Mouse (Mus musculus): ENCODE measurements around the gene Rnpepl1. TPM values are rescaled to one million over a fixed set of nuclear protein-coding genes. Genes with fewer than 3 reads are reported as not detected.

Gene Rnpepl1
- polyA plus RNA-seq, 1 experiment from 2014 or later = 20.1 TPM

DNA sequence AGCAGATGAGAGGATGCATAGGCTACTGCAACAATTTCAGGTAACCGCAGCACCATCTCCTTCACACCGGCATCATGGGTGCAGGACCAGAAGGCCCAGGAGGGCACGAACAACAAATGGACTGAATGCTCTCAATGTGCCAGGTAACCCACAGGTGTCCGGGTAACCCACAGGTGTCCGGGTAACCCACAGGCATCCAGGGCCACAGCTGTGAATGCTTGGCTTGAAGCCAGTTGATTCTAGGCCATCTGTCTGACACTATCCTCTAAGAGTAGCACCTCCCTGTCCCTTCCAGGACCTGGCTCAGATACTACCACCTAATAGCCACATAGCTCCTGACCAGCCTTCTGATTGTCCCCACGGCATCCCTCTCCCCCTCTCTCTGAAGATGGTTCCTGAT is 28.6 kb upstream of the Rnpepl1 start:
- Histone ChIP-seq H3K4me3 (no peak overlapping the region), H3K36me3 (no peaks in the 10 kb centered on the region), H3K9me3 (replicated peaks) (no peaks in the 10 kb centered on the region), H3K27ac (replicated peaks) (no peak overlapping the region), H3K4me1 (no peaks in the 10 kb centered on the region), H3K27me3 (ENCODE audit: low read depth, poor library complexity, severe bottlenecking) (no peaks in the 10 kb centered on the region)
- 91% methylated on average over 6 of the region's 6 CpGs for WGBS
- no peak for DNase-seq (ENCODE audit: low spot score)

DNA sequence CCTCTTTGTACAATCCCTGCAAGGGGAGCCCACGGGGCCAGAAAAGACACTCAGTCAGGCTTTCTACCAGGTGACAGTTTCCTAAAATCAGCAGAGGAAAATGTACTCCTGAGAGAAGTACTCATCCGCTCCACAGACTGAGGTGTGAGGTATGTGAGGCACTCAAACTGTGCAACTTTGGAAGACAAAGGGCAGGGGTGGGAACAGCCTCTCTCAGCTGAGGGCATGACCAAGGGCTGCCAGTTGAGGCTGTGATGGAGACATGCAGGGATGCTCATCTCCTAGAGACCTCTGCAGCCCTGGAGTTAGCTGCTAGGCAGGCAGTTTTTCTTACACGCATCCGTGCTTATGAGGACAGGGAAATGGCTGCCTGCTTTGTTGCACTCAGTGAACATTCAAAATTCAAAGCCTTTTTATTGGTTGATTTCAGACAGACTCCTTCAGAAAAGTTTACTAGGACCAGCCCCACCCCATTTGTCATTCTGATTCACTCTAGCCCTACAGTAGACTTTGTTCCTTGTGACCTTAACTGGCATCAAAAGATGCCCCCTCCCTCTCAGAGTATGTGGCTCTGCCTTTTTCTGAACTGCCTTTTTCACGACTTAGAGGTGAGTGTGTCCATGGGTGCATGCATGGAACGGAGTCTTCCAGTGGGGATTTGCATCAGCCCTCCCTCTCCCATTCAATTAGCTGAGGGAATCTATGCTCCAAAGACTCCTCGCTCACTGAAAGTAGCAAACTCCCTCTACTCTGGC is 21.5 kb upstream of the Rnpepl1 start:
- Histone ChIP-seq H3K4me3 (no peak overlapping the region), H3K36me3 (no peaks in the 10 kb centered on the region), H3K27ac (replicated peaks) (no peak overlapping the region; the same call in 1 of the 2 replicates), H3K4me1 (no peaks in the 10 kb centered on the region), H3K27me3 (ENCODE audit: low read depth, poor library complexity, severe bottlenecking) (no peaks in the 10 kb centered on the region), H3K9me3 (replicated peaks) (no peaks in the 10 kb centered on the region)
- WGBS = 73% methylated on average over 7 of the region's 7 CpGs
- DNase-seq (ENCODE audit: low spot score) = no peak

DNA sequence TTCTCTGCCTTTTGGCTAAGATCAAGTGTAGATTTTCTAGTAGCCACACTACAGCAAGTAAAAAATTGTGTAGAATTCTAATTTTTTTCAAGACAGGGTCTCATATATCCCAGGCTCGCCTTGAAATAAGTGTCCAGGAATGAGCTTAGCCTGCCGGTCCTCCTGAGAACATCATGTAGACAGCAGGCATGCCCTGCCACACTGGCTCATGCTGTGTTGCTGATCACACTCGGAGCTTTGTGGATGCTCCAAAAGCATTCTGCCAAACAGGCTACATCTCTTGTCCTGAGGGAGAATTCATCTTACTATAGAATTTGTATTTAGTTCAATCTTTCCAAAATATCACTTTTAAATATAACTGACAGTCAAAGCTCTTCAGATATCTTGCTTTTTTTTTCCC is 17.8 kb upstream of the Rnpepl1 start:
- H3K27ac ChIP-seq (replicated peaks) = no peak overlapping the region
- H3K9me3 ChIP-seq (replicated peaks) = no peaks in the 10 kb centered on the region
- H3K4me1 ChIP-seq = no peaks in the 10 kb centered on the region
- H3K36me3 ChIP-seq = no peaks in the 10 kb centered on the region
- no peak for DNase-seq (ENCODE audit: low spot score)
- peaks cover 5% of the 10 kb centered on the region; the same call in 1 of the 2 replicates for H3K27me3 ChIP-seq (ENCODE audit: low read depth, poor library complexity, severe bottlenecking)
- H3K4me3 ChIP-seq = no peak overlapping the region
- 70% methylated on average over 3 of the region's 3 CpGs for WGBS

DNA sequence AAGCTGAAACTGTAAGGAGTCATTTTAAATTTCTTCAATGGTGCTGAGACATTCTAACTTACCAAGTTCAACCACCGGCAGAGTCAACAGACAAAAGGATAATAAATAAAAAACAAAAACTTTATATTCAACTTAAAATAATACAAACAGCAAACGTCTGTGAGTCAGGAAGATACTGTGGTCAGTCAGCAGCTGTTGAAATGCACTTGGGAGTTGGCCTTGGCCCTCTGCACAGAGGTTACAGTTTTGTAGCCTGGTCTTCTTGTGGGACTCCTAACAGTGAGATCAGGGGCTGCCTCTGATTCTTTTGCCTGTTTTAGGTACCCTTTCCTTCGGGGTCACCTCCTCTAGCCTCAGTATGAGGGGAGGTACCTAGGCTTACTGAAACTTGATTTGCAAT is 16.7 kb upstream of the Rnpepl1 start:
- Histone ChIP-seq H3K36me3 (no peaks in the 10 kb centered on the region), H3K27ac (replicated peaks) (no peak overlapping the region), H3K4me1 (no peaks in the 10 kb centered on the region), H3K27me3 (ENCODE audit: low read depth, poor library complexity, severe bottlenecking) (peaks cover 12% of the 10 kb centered on the region; the same call in 1 of the 2 replicates), H3K4me3 (no peak overlapping the region), H3K9me3 (replicated peaks) (no peaks in the 10 kb centered on the region)
- DNase-seq (ENCODE audit: low spot score) = no peak
- WGBS = 75% methylated on average over 3 of the region's 3 CpGs

DNA sequence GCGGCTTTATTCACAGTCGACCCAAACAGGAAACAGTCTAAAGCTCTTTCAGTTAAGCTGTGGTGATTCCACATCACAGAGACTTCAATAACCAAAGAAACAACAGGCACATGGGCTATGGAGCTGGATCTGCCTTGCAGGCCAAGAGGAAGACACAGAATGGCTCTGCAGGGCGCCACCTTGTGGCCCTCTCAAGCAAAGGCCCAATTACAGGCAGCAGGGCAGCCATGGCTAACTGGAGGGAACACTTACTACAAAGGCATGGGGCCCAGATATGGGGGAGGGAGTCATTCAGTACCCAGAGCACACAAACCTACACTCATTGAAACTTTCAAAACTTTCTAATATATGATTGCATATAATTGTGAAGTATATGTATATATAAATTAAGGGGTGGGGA is 15.5 kb upstream of the Rnpepl1 start:
- peak; percentile 82 for DNase-seq (ENCODE audit: low spot score)
- Histone ChIP-seq H3K4me1 (no peaks in the 10 kb centered on the region), H3K4me3 (no peak overlapping the region), H3K9me3 (replicated peaks) (no peaks in the 10 kb centered on the region), H3K27me3 (ENCODE audit: low read depth, poor library complexity, severe bottlenecking) (peaks cover 23% of the 10 kb centered on the region), H3K27ac (replicated peaks) (no peak overlapping the region), H3K36me3 (no peaks in the 10 kb centered on the region)
- 10% methylated on average over 3 of the region's 3 CpGs for WGBS

DNA sequence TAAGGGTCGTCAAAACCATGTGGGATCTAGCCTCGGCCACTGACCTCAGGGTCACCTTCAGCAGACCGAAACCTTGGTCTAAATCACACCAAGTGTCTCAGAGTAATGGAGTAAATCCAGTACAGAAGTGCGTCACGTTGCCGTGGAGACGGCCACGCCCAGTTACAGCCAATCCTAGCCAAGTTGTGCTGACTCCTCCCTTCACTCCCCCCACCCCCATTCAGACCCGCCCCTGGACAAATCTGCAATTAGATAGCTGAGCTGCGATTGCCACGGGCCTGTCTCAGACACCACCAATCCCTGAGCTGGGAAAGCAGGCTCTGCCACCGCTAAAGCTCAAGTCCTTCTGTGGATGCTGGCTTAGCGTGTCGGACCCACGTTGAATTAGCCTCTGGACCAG is 7.8 kb upstream of the Rnpepl1 start, which contains the start of gene Ankmy1:
Ankmy1 (minus strand) TSS at position 121 of the 400 bp plus-strand sequence.
- Histone ChIP-seq H3K4me3 (peak within 1 kb of the TSS; percentile 48), H3K9me3 (replicated peaks) (no peaks in the 10 kb centered on the region), H3K36me3 (no peaks in the 10 kb centered on the region), H3K27ac (replicated peaks) (no peak within 1 kb of the TSS), H3K27me3 (ENCODE audit: low read depth, poor library complexity, severe bottlenecking) (peaks cover 55% of the 10 kb centered on the region), H3K4me1 (peaks cover 31% of the 10 kb centered on the region)
- WGBS = 1% methylated on average over 15 of the region's 15 CpGs
- DNase-seq (ENCODE audit: low spot score) = peak; percentile 78

DNA sequence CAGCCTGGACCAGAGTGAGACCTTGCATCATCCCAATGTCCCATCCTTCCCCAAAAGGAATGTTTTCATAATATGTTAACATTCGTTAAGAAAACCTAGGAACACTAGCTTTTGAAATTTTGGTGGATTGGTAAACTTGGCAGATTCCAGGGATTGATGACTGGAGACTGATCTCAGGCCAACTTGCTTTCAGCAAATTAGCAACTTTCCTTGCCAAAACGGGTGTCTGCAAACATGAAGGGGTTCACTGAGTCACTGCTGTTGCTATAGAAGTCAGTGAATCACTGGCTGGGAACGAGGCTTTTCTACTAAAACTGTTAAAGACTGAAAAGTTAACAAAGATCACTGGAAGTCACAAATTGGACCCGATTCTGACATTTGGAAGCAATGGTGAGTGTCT is 7.0 kb upstream of the Rnpepl1 start:
- WGBS = 78% methylated on average over 4 of the region's 4 CpGs
- Histone ChIP-seq H3K4me3 (no peak overlapping the region), H3K9me3 (replicated peaks) (no peaks in the 10 kb centered on the region), H3K36me3 (no peaks in the 10 kb centered on the region), H3K4me1 (peaks cover 35% of the 10 kb centered on the region), H3K27ac (replicated peaks) (no peak overlapping the region), H3K27me3 (ENCODE audit: low read depth, poor library complexity, severe bottlenecking) (peaks cover 59% of the 10 kb centered on the region)
- DNase-seq (ENCODE audit: low spot score) = no peak

DNA sequence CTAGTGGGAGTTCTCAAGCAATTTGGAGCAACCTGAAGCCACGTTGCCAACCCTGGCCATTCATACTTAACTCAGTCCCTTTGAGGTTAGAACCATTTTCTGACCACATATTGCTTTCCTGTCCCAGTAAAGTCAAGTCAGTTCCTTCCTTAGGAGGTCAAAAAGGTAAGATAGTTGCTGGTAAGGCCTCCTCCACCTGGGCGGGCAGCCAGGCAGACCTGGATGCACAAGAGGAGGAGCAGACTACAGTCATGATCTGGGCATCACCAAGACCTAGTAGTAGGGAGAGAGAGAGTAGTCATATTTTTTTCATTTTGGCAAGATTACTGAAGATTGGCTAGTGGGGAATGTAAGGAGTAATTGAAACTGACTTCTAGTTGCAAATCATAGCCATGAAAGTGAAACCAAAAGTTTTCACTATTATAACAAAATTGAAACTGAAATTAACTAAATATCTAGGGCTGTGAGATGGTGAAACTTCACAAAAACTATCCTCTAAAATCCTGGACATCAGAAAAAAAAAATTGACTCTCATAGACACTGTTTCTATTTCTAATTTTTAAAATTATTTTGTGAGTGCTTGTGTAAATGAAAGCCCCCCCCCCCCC is 4.8 kb upstream of the Rnpepl1 start:
- no peak overlapping the region for H3K27ac ChIP-seq (replicated peaks)
- H3K4me3 ChIP-seq = no peak overlapping the region
- no peak for DNase-seq (ENCODE audit: low spot score)
- peaks cover 48% of the 10 kb centered on the region for H3K4me1 ChIP-seq
- H3K27me3 ChIP-seq (ENCODE audit: low read depth, poor library complexity, severe bottlenecking) = peaks cover 54% of the 10 kb centered on the region
- H3K9me3 ChIP-seq (replicated peaks) = no peaks in the 10 kb centered on the region
- H3K36me3 ChIP-seq = no peaks in the 10 kb centered on the region
- 91% methylated on average over 2 of the region's 2 CpGs for WGBS

DNA sequence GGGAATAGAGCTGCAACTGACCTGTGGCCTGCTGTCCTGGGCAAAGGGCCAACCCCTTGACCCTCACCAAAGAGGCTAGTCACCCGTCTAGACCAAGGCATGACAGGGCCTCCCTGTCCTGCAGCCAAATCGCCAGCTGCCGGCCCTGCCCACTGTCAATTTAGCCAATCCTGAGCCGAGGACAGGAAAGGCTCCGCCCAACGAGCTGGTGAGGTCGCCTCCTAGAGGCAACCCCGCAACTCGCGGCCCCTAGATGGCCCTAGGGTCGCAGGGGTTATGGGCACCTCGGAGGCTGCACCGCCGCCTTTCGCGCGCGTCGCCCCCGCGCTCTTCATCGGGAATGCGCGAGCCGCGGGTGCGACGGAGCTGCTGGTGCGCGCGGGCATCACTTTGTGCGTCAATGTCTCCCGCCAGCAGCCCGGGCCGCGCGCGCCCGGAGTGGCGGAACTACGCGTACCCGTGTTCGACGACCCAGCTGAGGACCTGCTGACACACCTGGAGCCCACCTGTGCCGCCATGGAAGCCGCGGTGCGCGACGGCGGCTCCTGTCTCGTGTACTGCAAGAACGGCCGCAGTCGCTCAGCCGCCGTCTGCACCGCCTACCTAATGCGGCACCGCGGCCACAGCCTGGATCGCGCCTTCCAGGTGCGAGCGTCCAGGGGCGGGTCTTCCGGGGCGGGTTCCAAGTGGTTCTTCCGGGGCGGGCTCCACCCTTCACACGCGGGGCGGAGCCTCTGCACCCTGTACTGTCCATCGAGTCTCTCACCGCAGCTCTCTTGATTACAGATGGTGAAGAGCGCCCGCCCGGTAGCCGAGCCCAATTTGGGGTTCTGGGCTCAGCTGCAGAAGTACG is 3.6 kb upstream of the Rnpepl1 start, which contains the start of gene Dusp28:
Dusp28 (plus strand) TSS at position 203 of the 853 bp plus-strand sequence.
- Histone ChIP-seq H3K9me3 (replicated peaks) (no peaks in the 10 kb centered on the region), H3K27ac (replicated peaks) (peak within 1 kb of the TSS; percentile 86), H3K4me3 (peak within 1 kb of the TSS; percentile 68), H3K27me3 (ENCODE audit: low read depth, poor library complexity, severe bottlenecking) (peaks cover 42% of the 10 kb centered on the region), H3K36me3 (no peaks in the 10 kb centered on the region), H3K4me1 (peaks cover 58% of the 10 kb centered on the region)
- WGBS = under 1% methylated on average over 79 of the region's 81 CpGs
- DNase-seq (ENCODE audit: low spot score) = peak; percentile 92

DNA sequence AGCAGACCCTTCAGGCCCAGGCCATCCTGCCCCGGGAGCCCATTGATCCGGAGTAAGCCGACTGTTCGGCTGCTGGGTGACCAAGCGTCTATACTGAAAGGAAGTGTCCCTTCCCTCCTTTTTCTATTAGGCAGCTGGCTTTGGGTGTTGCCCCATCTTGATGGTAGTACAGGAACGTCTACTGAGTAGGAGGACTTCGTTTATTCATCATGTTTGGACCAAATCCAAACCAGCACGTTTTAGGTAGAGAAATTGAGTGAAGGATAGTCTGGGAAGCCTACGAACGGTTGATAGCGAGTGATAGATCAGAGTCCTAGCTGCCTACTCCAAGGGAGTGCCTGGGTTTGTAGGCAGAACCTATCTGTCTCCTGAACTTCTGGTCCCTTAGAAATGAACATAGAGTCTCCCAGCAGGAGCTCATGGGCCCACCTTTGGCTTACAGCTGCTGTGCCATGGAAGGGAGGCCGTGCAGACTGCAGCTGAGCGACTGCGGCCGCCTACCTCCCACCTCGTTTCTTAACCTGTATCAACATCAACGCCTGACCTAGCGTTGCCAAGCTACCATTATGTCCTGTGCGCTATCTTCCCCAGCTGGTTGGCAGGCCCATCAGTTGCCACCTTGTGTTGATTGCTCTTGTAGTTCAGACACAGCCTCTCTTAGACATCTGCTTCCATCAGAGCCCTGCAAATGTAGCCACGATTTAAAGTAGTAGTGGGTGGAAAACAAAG is 2.8 kb upstream of the Rnpepl1 start:
- Histone ChIP-seq H3K4me1 (peaks cover 59% of the 10 kb centered on the region), H3K36me3 (no peaks in the 10 kb centered on the region), H3K27ac (replicated peaks) (peak overlapping the region; percentile 86), H3K9me3 (replicated peaks) (no peaks in the 10 kb centered on the region), H3K4me3 (peak overlapping the region; percentile 68), H3K27me3 (ENCODE audit: low read depth, poor library complexity, severe bottlenecking) (peaks cover 36% of the 10 kb centered on the region)
- DNase-seq (ENCODE audit: low spot score) = no peak
- WGBS = 48% methylated on average over 20 of the region's 20 CpGs

DNA sequence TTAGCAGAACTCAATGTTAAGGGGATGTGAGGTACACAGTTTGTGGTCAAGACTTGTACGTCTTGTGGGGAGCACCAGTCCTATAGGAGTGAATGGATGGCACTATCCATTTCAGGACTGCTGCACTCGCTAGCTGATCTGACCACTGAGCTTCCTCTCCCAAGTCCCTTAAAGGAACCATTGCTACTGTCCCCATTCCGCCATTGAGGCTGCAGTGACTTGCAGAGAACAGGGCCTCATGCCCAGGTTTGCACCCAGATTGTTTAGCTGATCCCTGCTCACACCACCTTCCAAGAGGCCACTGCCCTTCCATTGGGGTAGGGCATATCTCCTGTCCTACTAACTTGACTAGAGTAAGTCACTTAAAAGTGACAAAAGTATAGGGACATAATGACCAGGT is 1.9 kb upstream of the Rnpepl1 start:
- peaks cover 55% of the 10 kb centered on the region for H3K4me1 ChIP-seq
- WGBS = 94% methylated on average over 3 of the region's 3 CpGs

DNA sequence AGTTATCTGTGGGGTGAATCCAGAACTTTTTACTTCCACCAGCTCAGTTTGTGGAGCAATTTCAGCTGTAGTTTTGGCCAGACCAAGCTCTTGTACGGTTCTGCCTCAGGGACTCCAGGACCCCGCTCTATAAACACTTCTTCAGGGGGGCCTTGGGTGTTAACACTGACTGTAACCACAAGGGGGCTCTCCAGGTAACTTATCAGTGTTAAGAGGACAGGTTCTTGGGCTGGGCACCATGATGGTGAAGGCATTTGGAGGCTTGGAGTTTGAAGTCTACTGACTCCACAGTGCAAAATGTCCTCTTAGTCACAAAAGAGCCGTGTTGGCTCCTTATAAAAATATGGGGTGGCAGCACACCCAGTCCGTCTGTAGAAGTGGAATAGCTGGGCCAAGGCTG is 1.5 kb upstream of the Rnpepl1 start:
- H3K27ac ChIP-seq (replicated peaks) = no peak overlapping the region
- peaks cover 55% of the 10 kb centered on the region for H3K4me1 ChIP-seq
- WGBS = 75% methylated on average over 4 of the region's 4 CpGs
- DNase-seq (ENCODE audit: low spot score) = peak; percentile 43
- H3K27me3 ChIP-seq (ENCODE audit: low read depth, poor library complexity, severe bottlenecking) = peaks cover 24% of the 10 kb centered on the region
- H3K9me3 ChIP-seq (replicated peaks) = no peaks in the 10 kb centered on the region
- H3K36me3 ChIP-seq = peaks cover 6% of the 10 kb centered on the region
- no peak overlapping the region for H3K4me3 ChIP-seq

More for the DNA sequence above, 1.9 kb upstream of the Rnpepl1 start:
- no peak for DNase-seq (ENCODE audit: low spot score)
- Histone ChIP-seq H3K9me3 (replicated peaks) (no peaks in the 10 kb centered on the region), H3K27ac (replicated peaks) (no peak overlapping the region), H3K36me3 (peaks cover 2% of the 10 kb centered on the region; the same call in 1 of the 2 replicates), H3K27me3 (ENCODE audit: low read depth, poor library complexity, severe bottlenecking) (peaks cover 27% of the 10 kb centered on the region), H3K4me3 (no peak overlapping the region)
